Mouse (Mus musculus) CH12.LX (cell line): ENCODE measurements around the gene Fastk. TPM values are rescaled to one million over a fixed set of nuclear protein-coding genes. Genes with fewer than 3 reads are reported as not detected.

Experiments
- DNase-seq: peaks from one replicate; pipeline ENCODE4 v3.0.0-alpha.2; 2013; ENCODE audit errors: extremely low read depth
- H3K27ac ChIP-seq: 2 replicates; pipeline ENCODE4 v1.5.1; 2012; ENCODE audit warnings: low read depth, mild to moderate bottlenecking, control low read depth, moderate library complexity; ENCODE audit not compliant: insufficient read depth
- H3K27me3 ChIP-seq: replicated peaks from 2 replicates; pipeline ENCODE3; 2012; ENCODE audit warnings: inconsistent platforms
- H3K36me3 ChIP-seq, 2 experiments: replicated peaks in 1 of 2; 2 replicates each; pipeline versions ENCODE3 to v1.6.1; 2012; ENCODE audit warnings: inconsistent platforms in 1 of 2, low read length in 1 of 2, mild to moderate bottlenecking in 1 of 2, mixed read lengths in 1 of 2, moderate library complexity in 1 of 2; ENCODE audit not compliant: control insufficient read depth in 1 of 2, insufficient read depth in 1 of 2
- H3K4me1 ChIP-seq, 2 experiments: 2 replicates each; pipeline ENCODE4 v1.6.1; 2012; ENCODE audit warnings: inconsistent platforms in 1 of 2, moderate library complexity in 1 of 2; ENCODE audit not compliant: insufficient read depth in 2 of 2, control insufficient read depth in 1 of 2
- H3K4me2 ChIP-seq: 2 replicates; pipeline ENCODE4 v1.6.1; 2012; ENCODE audit warnings: low read depth, mild to moderate bottlenecking, control low read depth; ENCODE audit not compliant: poor library complexity, insufficient read depth, severe bottlenecking
- H3K4me3 ChIP-seq, 3 experiments: fragments of 150-350 bp in 1 of 3; sonication (generic) in 1 of 3; replicated peaks in 1 of 3; 2 replicates each; pipeline versions ENCODE3 to v1.5.1; 2011 to 2012; ENCODE audit warnings: low read depth in 2 of 3, low read length in 2 of 3, mild to moderate bottlenecking in 2 of 3, moderate library complexity in 2 of 3, control low read depth in 1 of 3, improper control_type of control experiment in 1 of 3, inconsistent platforms in 1 of 3, mixed read lengths in 1 of 3; ENCODE audit not compliant: poor library complexity in 1 of 3
- H3K79me2 ChIP-seq: replicated peaks from 2 replicates; pipeline ENCODE4 v1.6.1; 2012; ENCODE audit warnings: mild to moderate bottlenecking, moderate library complexity; ENCODE audit not compliant: control insufficient read depth, poor library complexity, insufficient read depth, severe bottlenecking; ENCODE audit errors: extremely low read depth
- H3K9ac ChIP-seq: 2 replicates; pipeline ENCODE4 v1.6.1; 2012; ENCODE audit warnings: low read depth, mild to moderate bottlenecking, control low read depth, moderate library complexity; ENCODE audit not compliant: insufficient read depth
- H3K9me3 ChIP-seq: replicated peaks from 2 replicates; pipeline ENCODE3; 2012; ENCODE audit warnings: low read length, inconsistent platforms, mixed read lengths
- BHLHE40 ChIP-seq: IDR thresholded peaks from 2 replicates; pipeline ENCODE4 v1.6.1; 2011; ENCODE audit warnings: mild to moderate bottlenecking, low read depth, low read length, improper control_type of control experiment
- CHD1 ChIP-seq: IDR thresholded peaks from 2 replicates; pipeline ENCODE4 v1.6.1; 2012; ENCODE audit warnings: low read depth, low read length, improper control_type of control experiment, inconsistent platforms
- CHD2 ChIP-seq: IDR thresholded peaks from 2 replicates; pipeline ENCODE4 v1.6.1; 2011; ENCODE audit warnings: low read length, improper control_type of control experiment
- CTCF ChIP-seq, 2 experiments: IDR thresholded peaks in 1 of 2; conservative IDR thresholded peaks in 1 of 2; 2 replicates each; pipeline ENCODE4 v1.5.1; 2011 to 2012; ENCODE audit warnings: low read depth in 2 of 2, low read length in 2 of 2, improper control_type of control experiment in 1 of 2, inconsistent platforms in 1 of 2, mild to moderate bottlenecking in 1 of 2, moderate library complexity in 1 of 2
- ELF1 ChIP-seq: IDR thresholded peaks from 2 replicates; pipeline ENCODE4 v1.6.1; 2014; ENCODE audit warnings: low read depth, mild to moderate bottlenecking, inconsistent platforms, low read length, improper control_type of control experiment
- ETS1 ChIP-seq: conservative IDR thresholded peaks from 2 replicates; pipeline ENCODE4 v1.6.1; 2012; ENCODE audit warnings: low read depth, mild to moderate bottlenecking, inconsistent platforms, low read length, improper control_type of control experiment, moderate library complexity
- JUND ChIP-seq: conservative IDR thresholded peaks from 2 replicates; pipeline ENCODE4 v1.6.1; 2011; ENCODE audit warnings: low read depth, low read length, improper control_type of control experiment
- KAT2A ChIP-seq: IDR thresholded peaks from 2 replicates; pipeline ENCODE4 v1.6.1; 2012; ENCODE audit warnings: low read length, improper control_type of control experiment, inconsistent platforms; ENCODE audit not compliant: insufficient replicate concordance
- MAFK ChIP-seq: IDR thresholded peaks from 2 replicates; pipeline ENCODE4 v1.6.1; 2011; ENCODE audit warnings: low read length, improper control_type of control experiment; ENCODE audit not compliant: insufficient replicate concordance
- MAX ChIP-seq: IDR thresholded peaks from 2 replicates; pipeline ENCODE4 v1.6.1; 2011; ENCODE audit warnings: low read length, improper control_type of control experiment
- MAZ ChIP-seq: IDR thresholded peaks from 2 replicates; pipeline ENCODE4 v1.6.1; 2012; ENCODE audit warnings: low read depth, mild to moderate bottlenecking, inconsistent platforms, low read length, improper control_type of control experiment, moderate library complexity
- MEF2A ChIP-seq: IDR thresholded peaks from 2 replicates; pipeline ENCODE4 v1.6.1; 2014; ENCODE audit warnings: low read depth, mild to moderate bottlenecking, inconsistent platforms, low read length, improper control_type of control experiment, borderline replicate concordance
- MXI1 ChIP-seq: IDR thresholded peaks from 2 replicates; pipeline ENCODE4 v1.6.1; 2011; ENCODE audit warnings: mild to moderate bottlenecking, low read depth, low read length, improper control_type of control experiment
- NELFE ChIP-seq: IDR thresholded peaks from 2 replicates; pipeline ENCODE4 v1.6.1; 2011; ENCODE audit warnings: low read depth, low read length, improper control_type of control experiment
- POLR2A ChIP-seq: IDR thresholded peaks from 2 replicates; pipeline ENCODE4 v1.6.1; 2011; ENCODE audit warnings: low read depth, mild to moderate bottlenecking, improper control_type of control experiment, low read length
- POLR2AphosphoS2 ChIP-seq: IDR thresholded peaks from 2 replicates; pipeline ENCODE4 v1.6.1; 2011; ENCODE audit warnings: low read depth, low read length, improper control_type of control experiment
- RCOR1 ChIP-seq: conservative IDR thresholded peaks from 2 replicates; pipeline ENCODE4 v1.6.1; 2012; ENCODE audit warnings: low read depth, mild to moderate bottlenecking, inconsistent platforms, low read length, improper control_type of control experiment
- SIN3A ChIP-seq: IDR thresholded peaks from 2 replicates; pipeline ENCODE4 v1.6.1; 2012; ENCODE audit warnings: low read length, improper control_type of control experiment, inconsistent platforms
- SMC3 ChIP-seq: IDR thresholded peaks from 2 replicates; pipeline ENCODE4 v1.6.1; 2011; ENCODE audit warnings: low read depth, low read length, improper control_type of control experiment
- TBP ChIP-seq: conservative IDR thresholded peaks from 2 replicates; pipeline ENCODE4 v1.6.1; 2011; ENCODE audit warnings: low read depth, low read length, improper control_type of control experiment
- TCF12 ChIP-seq: IDR thresholded peaks from 2 replicates; pipeline ENCODE4 v1.6.1; 2014; ENCODE audit warnings: low read depth, mild to moderate bottlenecking, inconsistent platforms, low read length, improper control_type of control experiment
- UBTF ChIP-seq: IDR thresholded peaks from 2 replicates; pipeline ENCODE4 v1.6.1; 2012; ENCODE audit warnings: low read depth, mild to moderate bottlenecking, inconsistent platforms, low read length, improper control_type of control experiment, moderate library complexity
- USF2 ChIP-seq: conservative IDR thresholded peaks from 2 replicates; pipeline ENCODE4 v1.6.1; 2011; ENCODE audit warnings: low read depth, low read length, improper control_type of control experiment
- ZC3H11A ChIP-seq: IDR thresholded peaks from 2 replicates; pipeline ENCODE4 v1.6.1; 2012; ENCODE audit warnings: low read depth, mild to moderate bottlenecking, inconsistent platforms, low read length, improper control_type of control experiment
- ZKSCAN1 ChIP-seq: IDR thresholded peaks from 2 replicates; pipeline ENCODE4 v1.6.1; 2012; ENCODE audit warnings: low read depth, inconsistent platforms, low read length, improper control_type of control experiment, borderline replicate concordance
- ZMIZ1 ChIP-seq: IDR thresholded peaks from 2 replicates; pipeline ENCODE4 v1.6.1; 2012; ENCODE audit warnings: low read depth, mild to moderate bottlenecking, inconsistent platforms, low read length, improper control_type of control experiment
- ZNF384 ChIP-seq: IDR thresholded peaks from 2 replicates; pipeline ENCODE4 v1.6.1; 2012; ENCODE audit warnings: low read depth, low read length, improper control_type of control experiment, inconsistent platforms
- dilution Hi-C: fragments of 300-500 bp; cut with MboI; formaldehyde crosslinking; loops from 2 replicates; pipeline ENCODE4 v1.14.3; 2020; ENCODE audit warnings: low sequenced_read_pairs; ENCODE audit not compliant: extremely low pct_unique_long_range_greater_than_20kb, extremely low pct_ligation_motif_present
- in situ Hi-C: fragments of 300-500 bp; cut with MboI; formaldehyde crosslinking; loops from 3 replicates; pipeline ENCODE4 v1.14.3; 2019; ENCODE audit warnings: low sequenced_read_pairs, low pct_ligation_motif_present, low pct_unique_long_range_greater_than_20kb, mixed read lengths
- polyA plus RNA-seq: library from polyadenylated mRNA; unstranded; fragments of >175 nt; gene quantifications from 2 replicates; pipeline ENCODE4 v1.2.1, GENCODE M21; 2012; ENCODE audit warnings: low read depth; ENCODE audit not compliant: insufficient read length
- total RNA-seq, 2 experiments: library from RNA; depleted of rRNA; stranded (reverse); fragments of 300-350 nt in 1 of 2; fragments of >200 nt in 1 of 2; gene quantifications; 2 replicates each; pipeline ENCODE4 v1.2.3; 2012 to 2014

Gene Fastk
- total and polyA plus RNA-seq, 3 experiments: 44.8 to 88.0 (median 61.4) TPM

GRCm38 (mm10) chr5:24427285-24427633 lies 17.8 kb downstream of the Fastk start:
- DNase-seq: no peak
- Histone ChIP-seq H3K4me3 (no peak overlapping the region), H3K27me3 (no peaks in the 10 kb centered on the region)

GRCm38 (mm10) chr5:24426556-24427284 lies 18.4 kb downstream of the Fastk start:
- no peak overlapping the region for H3K9ac ChIP-seq
- in situ Hi-C loops: no loop called here
- H3K79me2 ChIP-seq: peaks cover 10% of the 10 kb centered on the region; the same call in 1 of the 2 replicates
- dilution Hi-C loops: no loop called here
- no peak overlapping the region for H3K4me2 ChIP-seq
- H3K27ac ChIP-seq: no peak overlapping the region
- peaks cover 16 to 39% of the 10 kb centered on the region in 2 experiments for H3K4me1 ChIP-seq
- peaks cover 25 to 43% of the 10 kb centered on the region in 2 experiments for H3K36me3 ChIP-seq
- no peak for TF ChIP-seq MAX
- no peak for TF ChIP-seq ZNF384
- TF ChIP-seq ZC3H11A: no peak
- TF ChIP-seq ZMIZ1: no peak
- TF ChIP-seq MAZ: no peak
- no peak for TF ChIP-seq CTCF (conservative IDR thresholded peaks at IDR 0.05 in 1 of 2, IDR thresholded peaks at IDR 0.05 in 1 of 2; ENCODE audit: low read depth in 2 of 2, low read length in 2 of 2)
- no peak for TF ChIP-seq MEF2A
- no peak for TF ChIP-seq SMC3
- no peak for TF ChIP-seq ELF1
- no peak for TF ChIP-seq TCF12
- no peak for TF ChIP-seq CHD1
- no peak for TF ChIP-seq KAT2A
- no peak for TF ChIP-seq MXI1
- no peak for DNase-seq
- H3K9me3 ChIP-seq: no peaks in the 10 kb centered on the region
- H3K27me3 ChIP-seq: no peaks in the 10 kb centered on the region
- no peak overlapping the region for H3K4me3 ChIP-seq

More at GRCm38 (mm10) chr5:24427285-24427633, 17.8 kb downstream of the Fastk start:
- dilution Hi-C loops: no loop called here
- H3K4me1 ChIP-seq: peaks cover 16 to 34% of the 10 kb centered on the region in 2 experiments
- in situ Hi-C loops: no loop called here
- no peak overlapping the region for H3K9ac ChIP-seq
- H3K9me3 ChIP-seq: no peaks in the 10 kb centered on the region
- no peak for TF ChIP-seq MAZ
- TF ChIP-seq NELFE: no peak
- TF ChIP-seq ELF1: no peak
- TF ChIP-seq SIN3A: no peak
- TF ChIP-seq ZKSCAN1: no peak
- TF ChIP-seq POLR2A: no peak
- TF ChIP-seq JUND: no peak
- no peak for TF ChIP-seq UBTF
- no peak for TF ChIP-seq BHLHE40
- no peak for TF ChIP-seq TBP
- no peak for TF ChIP-seq RCOR1
- no peak for TF ChIP-seq USF2
- no peak for TF ChIP-seq CTCF (conservative IDR thresholded peaks at IDR 0.05 in 1 of 2, IDR thresholded peaks at IDR 0.05 in 1 of 2; ENCODE audit: low read depth in 2 of 2, low read length in 2 of 2)
- no peak for TF ChIP-seq ZNF384
- no peak for TF ChIP-seq CHD2
- TF ChIP-seq POLR2AphosphoS2: no peak
- no peak for TF ChIP-seq SMC3
- TF ChIP-seq ETS1: no peak
- no peak for TF ChIP-seq MAFK
- peaks cover 10% of the 10 kb centered on the region; the same call in 1 of the 2 replicates for H3K79me2 ChIP-seq
- H3K27ac ChIP-seq: no peak overlapping the region
- no peak overlapping the region for H3K4me2 ChIP-seq
- peaks cover 30 to 46% of the 10 kb centered on the region in 2 experiments for H3K36me3 ChIP-seq
